Mouse (Mus musculus) heart, postnatal 25 days (tissue): ENCODE measurements around the gene Ptger4. TPM values are rescaled to one million over a fixed set of nuclear protein-coding genes. Genes with fewer than 3 reads are reported as not detected.
"Not testable (repeated sequence)": the region's sequence is repeated elsewhere in the genome, so short reads cannot be mapped to it uniquely, and the experiment has no call there.

ENCODE experiments used
- DNase-seq: peaks from one replicate; pipeline ENCODE4 v3.0.0; 2022; ENCODE audit warnings: low spot score
- intact Hi-C: fragments of 180-260 bp; cut with DNase I; formaldehyde crosslinking; loops from one replicate; pipeline ENCODE4 v1.15.1; 2025
- total RNA-seq, 2 experiments: library from RNA; stranded (reverse); gene quantifications; 2 replicates each; pipeline ENCODE4 v1.2.3; 2021

Ptger4 gene
- total RNA-seq, 2 experiments from 2014 or later = 2.5 to 2.6 TPM

GRCm38 (mm10) chr15:5239901-5240300, 4.1 kb downstream of the Ptger4 start:
- DNase-seq = no peak
- intact Hi-C loops = loop anchor here (5.0 to 10.0 kb wide), 4 partner anchors 72 to 1322 kb away; no protein-coding TSS in a partner anchor

DNA sequence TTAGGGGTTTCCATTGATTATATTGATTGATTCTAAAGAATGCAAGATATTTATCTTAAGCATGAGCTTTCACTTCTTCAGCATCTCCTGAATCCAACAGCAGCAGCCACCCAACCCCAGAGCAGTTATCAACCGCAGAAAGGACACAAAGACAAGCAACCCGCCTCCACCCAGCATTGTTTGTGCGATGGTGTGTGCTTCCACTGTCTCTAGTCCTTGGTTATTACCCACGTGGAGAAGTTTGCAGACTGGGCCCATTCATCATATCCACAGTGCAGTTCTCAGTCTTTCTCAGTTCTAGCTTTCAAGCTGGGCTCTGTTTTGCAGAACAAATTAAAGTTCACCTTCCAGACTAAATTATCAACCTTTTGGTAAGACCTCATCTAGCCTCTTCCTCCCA, 4.6 kb downstream of the Ptger4 start:
- intact Hi-C loops = loop anchor here (5.0 kb wide), 1 partner anchor 1323 kb away; no protein-coding TSS in a partner anchor
- no peak for DNase-seq

DNA sequence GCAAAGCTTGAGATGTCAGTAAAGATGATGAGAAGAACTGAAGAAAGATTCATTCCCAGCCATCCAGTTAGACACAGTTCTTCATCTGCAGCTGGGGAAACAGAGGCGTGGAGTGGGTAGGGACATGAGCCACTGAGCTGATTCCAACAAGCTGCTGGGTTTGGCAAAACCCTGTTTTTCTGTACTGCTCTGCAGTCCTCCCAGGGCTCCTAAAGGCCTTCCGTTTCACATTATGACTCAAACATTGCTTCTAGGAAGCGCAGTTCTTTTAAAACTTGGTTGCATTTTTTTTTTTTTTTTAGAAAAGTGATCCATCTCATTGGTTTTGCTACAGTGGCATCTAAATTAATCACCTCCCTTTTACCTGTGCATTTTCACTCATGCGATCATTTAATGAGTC, 5.4 kb downstream of the Ptger4 start:
- intact Hi-C loops = loop anchor here (5.0 kb wide), 1 partner anchor 1324 kb away; no protein-coding TSS in a partner anchor
- peak; percentile 29 for DNase-seq

DNA sequence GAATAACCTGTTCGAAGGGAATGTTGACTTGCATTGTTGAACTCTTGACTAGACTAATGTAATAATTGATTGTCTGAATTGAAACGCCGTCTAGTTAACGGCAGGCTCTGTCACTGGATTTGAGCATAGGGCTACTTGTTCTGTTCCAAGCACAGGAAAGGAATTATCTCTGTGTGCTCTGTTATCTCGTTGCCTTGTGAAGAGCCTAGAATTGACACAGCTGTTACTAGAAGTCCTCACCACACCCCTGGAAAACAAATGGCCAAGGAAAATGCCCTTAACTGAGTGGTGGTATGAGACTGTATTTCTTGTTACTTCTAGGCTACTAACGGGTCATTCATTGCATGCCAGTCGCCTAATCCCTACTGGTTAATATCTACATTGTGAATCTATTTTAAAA, 5.9 kb downstream of the Ptger4 start:
- intact Hi-C loops = loop anchor here (5.0 kb wide), 1 partner anchor 1324 kb away; no protein-coding TSS in a partner anchor
- DNase-seq = no peak

GRCm38 (mm10) chr15:5237012-5237660, 6.9 kb downstream of the Ptger4 start:
- intact Hi-C loops = loop anchor here (2.0 to 5.0 kb wide), 3 partner anchors 844 to 1325 kb away; no protein-coding TSS in a partner anchor
- no peak for DNase-seq

DNA sequence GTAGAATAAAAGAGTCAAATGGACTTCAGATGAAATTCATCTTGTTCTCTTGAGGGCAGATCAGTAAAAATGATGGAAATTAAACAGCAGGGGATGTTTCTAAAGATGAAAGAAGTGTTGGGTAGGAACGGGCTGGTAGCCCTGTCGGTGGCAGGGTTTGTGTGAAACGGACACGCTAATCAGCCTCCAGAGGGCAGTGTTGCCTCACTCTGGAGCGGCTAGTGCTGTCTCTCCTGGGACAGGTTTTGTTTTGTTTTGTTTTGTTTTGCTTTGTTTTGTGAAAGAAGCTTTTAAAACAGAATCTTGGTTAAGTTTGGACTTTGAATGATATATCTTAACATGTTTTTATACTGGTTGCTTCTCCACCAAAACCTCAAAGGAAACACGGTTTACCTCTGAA, 7.4 kb downstream of the Ptger4 start:
- intact Hi-C loops = loop anchor here (1.0 to 5.0 kb wide), 4 partner anchors 679 to 1326 kb away; no protein-coding TSS in a partner anchor
- no peak for DNase-seq

DNA sequence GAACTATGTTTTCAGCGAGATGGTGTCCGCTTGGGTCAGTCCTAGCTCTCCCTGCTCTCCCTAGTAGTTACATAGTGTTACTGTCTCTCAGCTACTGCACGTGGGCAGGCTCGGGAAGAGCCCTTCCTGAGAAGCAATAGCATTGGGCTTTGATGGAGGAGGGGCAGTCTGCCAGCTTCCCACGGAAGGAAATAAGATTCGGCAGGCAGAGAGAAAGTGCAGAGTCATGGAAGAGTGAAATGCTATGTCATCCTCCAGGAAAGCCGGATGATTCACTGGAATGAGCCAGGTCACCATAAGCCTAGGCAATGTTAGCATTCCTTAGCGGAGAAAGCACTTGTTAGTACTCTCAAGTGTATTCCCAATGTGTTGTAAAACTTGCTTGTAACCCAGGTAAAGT, 8.5 kb downstream of the Ptger4 start:
- no peak for DNase-seq
- intact Hi-C loops = loop anchor here (5.0 kb wide), 1 partner anchor 1327 kb away; no protein-coding TSS in a partner anchor

- intact Hi-C loops = loop anchor here (5.0 kb wide), 1 partner anchor 1328 kb away; no protein-coding TSS in a partner anchor
- no peak for DNase-seq
Measured at GRCm38 (mm10) chr15:5234659-5235058, 9.3 kb downstream of the Ptger4 start.

- intact Hi-C loops = not testable (repeated sequence)
Measured at GRCm38 (mm10) chr15:5230746-5231145, 13.2 kb downstream of the Ptger4 start.

DNA sequence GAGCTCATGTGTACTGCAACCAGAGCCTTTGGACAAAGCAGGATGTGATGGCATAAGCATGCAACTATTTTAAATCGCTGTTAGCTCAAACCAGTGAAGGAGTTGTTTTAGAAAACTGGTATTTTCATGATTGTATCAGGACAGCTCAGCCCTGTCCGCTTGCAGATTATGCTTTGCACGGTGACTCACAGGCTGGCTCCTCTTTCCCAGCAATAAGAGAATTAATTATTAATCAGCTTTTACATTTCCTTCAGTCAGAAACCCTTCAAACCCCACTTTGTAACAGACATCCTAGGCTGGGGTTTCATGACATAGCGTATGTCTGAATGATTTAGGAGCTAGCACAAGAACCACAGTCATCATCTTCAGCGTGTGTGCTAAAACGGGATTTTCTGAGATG, 23.5 kb downstream of the Ptger4 start:
- intact Hi-C loops = no loop called here
- no peak for DNase-seq

More at GRCm38 (mm10) chr15:5230746-5231145, 13.2 kb downstream of the Ptger4 start:
- not testable (repeated sequence) for DNase-seq

DNA sequence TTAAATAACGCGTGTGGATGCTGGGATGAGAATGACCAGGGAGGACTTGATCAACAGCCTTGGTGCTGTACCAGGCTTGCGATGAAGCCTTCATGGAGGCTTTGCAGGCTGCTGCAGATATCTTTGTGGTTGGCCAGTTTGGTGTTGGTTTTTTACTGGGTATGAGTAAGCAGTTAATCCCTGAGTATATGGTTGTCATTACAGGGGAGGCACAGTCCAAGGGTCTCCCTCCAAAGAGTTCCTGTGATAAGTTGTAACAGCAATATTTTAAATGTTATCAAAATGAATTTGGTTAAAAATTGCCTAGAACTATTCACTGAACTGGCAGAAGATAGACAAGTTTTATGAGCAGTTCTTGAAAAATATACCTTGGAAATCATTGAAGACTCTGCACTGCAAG, 34.9 kb downstream of the Ptger4 start:
- no peak for DNase-seq
- intact Hi-C loops = no loop called here

- DNase-seq = no peak
- intact Hi-C loops = no loop called here
Measured at GRCm38 (mm10) chr15:5205222-5205621, 38.8 kb downstream of the Ptger4 start.

DNA sequence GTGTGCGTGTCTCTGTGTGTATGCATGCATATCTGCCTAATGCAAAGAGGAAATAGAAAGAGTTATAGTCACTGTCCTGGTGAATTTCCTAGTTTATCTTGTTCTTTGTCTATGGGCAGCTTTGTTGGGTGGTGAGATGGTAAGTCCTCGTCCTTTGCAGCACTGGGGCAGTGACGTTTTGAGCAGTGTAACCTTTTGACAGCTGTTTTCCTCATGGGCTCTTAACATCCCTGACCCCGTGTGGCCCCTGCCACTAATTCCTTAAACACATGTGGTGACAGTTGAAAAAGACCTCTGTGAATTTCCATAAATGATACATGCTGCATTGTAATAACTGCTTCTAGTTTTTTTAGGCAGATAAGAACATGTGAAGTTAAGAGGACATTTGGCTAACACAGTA, 47.3 kb downstream of the Ptger4 start:
- intact Hi-C loops = no loop called here
- no peak for DNase-seq

- intact Hi-C loops = no loop called here
- no peak for DNase-seq
Measured at GRCm38 (mm10) chr15:5195987-5196514, 47.9 kb downstream of the Ptger4 start.

DNA sequence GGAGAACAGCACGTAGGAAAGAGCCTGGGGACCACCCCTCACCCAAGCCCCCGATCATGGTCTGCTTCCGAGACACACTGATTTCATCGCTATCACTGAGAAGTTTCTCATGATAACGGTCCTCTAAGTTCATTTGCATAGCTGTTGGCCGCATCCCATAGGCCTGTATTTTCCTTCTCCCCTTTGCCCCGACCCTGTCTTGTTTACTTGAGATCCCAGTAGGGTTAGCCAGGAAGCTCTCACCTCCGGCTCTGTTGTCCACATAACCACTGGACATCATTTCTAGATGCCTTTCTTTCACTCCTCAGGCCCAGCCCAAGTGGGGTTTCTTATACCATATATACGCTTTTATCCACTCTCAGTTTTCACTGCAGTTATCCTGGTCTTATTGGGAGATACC, 49.1 kb downstream of the Ptger4 start:
- DNase-seq = no peak
- intact Hi-C loops = loop anchor here (5.0 kb wide), 1 partner anchor 887 kb away; no protein-coding TSS in a partner anchor

- intact Hi-C loops = loop anchor here (5.0 kb wide), 1 partner anchor 888 kb away; no protein-coding TSS in a partner anchor
- DNase-seq = no peak
Measured at GRCm38 (mm10) chr15:5194446-5194845, 49.5 kb downstream of the Ptger4 start.

DNA sequence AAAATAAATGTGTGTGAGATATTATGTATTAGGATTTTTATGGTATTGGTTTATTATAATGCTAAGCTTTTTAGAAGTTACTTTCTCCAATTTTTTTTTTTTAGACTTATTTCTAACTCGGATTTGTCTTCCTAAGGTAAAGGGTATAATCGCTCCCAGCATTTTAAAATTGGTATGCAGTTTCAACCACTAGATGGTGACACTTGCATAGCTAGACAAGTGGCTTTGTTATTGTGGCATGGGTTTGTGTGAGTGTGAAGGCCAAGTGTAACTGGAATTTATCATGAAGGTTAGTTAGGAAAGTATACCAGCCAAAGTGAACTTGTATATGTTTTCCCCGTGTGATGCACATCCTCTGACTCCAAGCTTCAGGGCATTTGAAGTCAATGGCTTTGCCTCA, 50.2 kb downstream of the Ptger4 start:
- no peak for DNase-seq
- intact Hi-C loops = loop anchor here (5.0 kb wide), 1 partner anchor 888 kb away; no protein-coding TSS in a partner anchor

- intact Hi-C loops = loop anchor here (5.0 kb wide), 1 partner anchor 893 kb away; no protein-coding TSS in a partner anchor
- no peak for DNase-seq
Measured at GRCm38 (mm10) chr15:5189504-5190093, 54.4 kb downstream of the Ptger4 start.

- intact Hi-C loops = no loop called here
- no peak for DNase-seq
Measured at GRCm38 (mm10) chr15:5188029-5188428, 56.0 kb downstream of the Ptger4 start.

DNA sequence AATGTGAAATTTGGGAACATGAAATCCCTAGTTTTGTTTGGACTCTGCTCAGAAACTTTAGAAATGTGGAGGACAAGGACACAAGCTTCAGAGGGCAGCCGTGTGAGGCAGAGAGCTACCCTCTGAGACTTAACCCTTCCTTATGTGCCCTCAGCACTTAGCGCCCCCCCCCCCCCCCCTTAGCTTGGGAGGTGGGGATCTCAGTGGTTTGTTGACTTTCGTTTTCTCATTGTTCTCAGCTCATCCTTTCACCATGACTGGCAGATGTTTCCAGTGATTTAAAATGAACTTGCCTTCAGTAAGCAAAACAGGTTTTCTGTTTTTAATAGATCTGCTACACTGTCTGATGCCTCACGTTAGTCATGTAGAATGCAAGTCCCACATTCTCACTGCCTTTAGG, 56.9 kb downstream of the Ptger4 start:
- no peak for DNase-seq
- intact Hi-C loops = no loop called here

DNA sequence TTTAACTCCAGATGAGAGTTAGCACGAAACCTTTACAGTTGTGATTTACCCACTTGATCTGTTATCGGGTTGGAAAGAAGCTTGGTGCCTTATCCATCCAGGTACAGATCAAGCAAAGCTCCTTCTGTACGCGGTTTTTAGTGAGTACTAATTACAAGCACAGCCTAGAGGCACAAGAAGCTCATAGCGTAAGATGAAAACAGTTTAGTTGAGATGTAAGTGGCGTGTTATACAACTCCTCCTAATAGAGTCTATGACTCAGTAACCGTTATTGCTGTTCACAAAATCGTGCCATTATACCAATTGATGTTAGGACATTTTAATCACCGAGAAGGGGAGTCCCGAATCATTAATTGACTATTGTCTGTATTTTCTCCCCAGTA, 57.7 kb downstream of the Ptger4 start:
- intact Hi-C loops = no loop called here
- no peak for DNase-seq
